Mouse (Mus musculus) erythroblast, embryonic 14.5 days (primary cell): ENCODE measurements around the gene Tnfsf12.

Source experiments
- GATA1 ChIP-seq: IDR thresholded peaks from 2 replicates; pipeline ENCODE4 v1.6.1; 2012; ENCODE audit warnings: low read length, inconsistent platforms, mixed read lengths
- TAL1 ChIP-seq: IDR thresholded peaks from 3 replicates; pipeline ENCODE4 v1.6.1; 2012; ENCODE audit warnings: low read length, inconsistent platforms, mixed read lengths

- TF ChIP-seq TAL1, result no peak
- TF ChIP-seq GATA1, result no peak
These were observed 3.3 kb downstream of the Tnfsf12 start for GRCm38 (mm10) chr11:69692196-69692811.
